Mouse (Mus musculus) liver, adult 2 months (tissue): ENCODE results near the gene Mier1. TPM values are rescaled to one million over a fixed set of nuclear protein-coding genes. Genes with fewer than 3 reads are reported as not detected.

ENCODE experiments used
- DNase-seq: peaks from one replicate; pipeline ENCODE4 v3.0.0-alpha.2; 2011; ENCODE audit warnings: low read depth, low spot score; ENCODE audit errors: extremely low read depth
- H3K27ac ChIP-seq: fragments of 200-500 bp; replicated peaks from 2 replicates; pipeline ENCODE4 v1.5.1; 2012; ENCODE audit warnings: low read depth, mild to moderate bottlenecking, control low read depth, inconsistent platforms, low read length; ENCODE audit not compliant: insufficient read depth
- H3K27me3 ChIP-seq: fragments of 200-500 bp; 2 replicates; pipeline ENCODE4 v1.6.1; 2012; ENCODE audit warnings: mild to moderate bottlenecking, moderate library complexity, low read length, inconsistent platforms; ENCODE audit not compliant: control insufficient read depth, insufficient read depth
- H3K36me3 ChIP-seq: fragments of 200-500 bp; 2 replicates; pipeline ENCODE4 v1.6.1; 2012; ENCODE audit warnings: low read length, inconsistent platforms; ENCODE audit not compliant: control insufficient read depth, insufficient read depth
- H3K4me1 ChIP-seq: fragments of 200-500 bp; 2 replicates; pipeline ENCODE4 v1.6.1; 2011; ENCODE audit warnings: low read length; ENCODE audit not compliant: control insufficient read depth, insufficient read depth
- H3K4me3 ChIP-seq: fragments of 200-500 bp; 2 replicates; pipeline ENCODE4 v1.5.1; 2011; ENCODE audit warnings: low read depth, mild to moderate bottlenecking, control low read depth, low read length, moderate library complexity; ENCODE audit not compliant: insufficient read depth
- H3K79me2 ChIP-seq: fragments of 200-500 bp; 2 replicates; pipeline ENCODE4 v1.6.1; 2012; ENCODE audit warnings: inconsistent platforms, mild to moderate bottlenecking, low read length, moderate library complexity; ENCODE audit not compliant: control insufficient read depth, insufficient read depth
- H3K9ac ChIP-seq: fragments of 200-500 bp; 2 replicates; pipeline ENCODE4 v1.6.1; 2012; ENCODE audit warnings: low read depth, mild to moderate bottlenecking, control low read depth, inconsistent platforms, low read length
- CTCF ChIP-seq: fragments of 200-500 bp; IDR thresholded peaks from 2 replicates; pipeline ENCODE4 v1.5.1; 2011; ENCODE audit warnings: low read depth, low read length, control low read depth
- POLR2A ChIP-seq: fragments of 200-500 bp; IDR thresholded peaks from 2 replicates; pipeline ENCODE4 v1.6.1; 2011; ENCODE audit warnings: low read length, control low read depth; ENCODE audit not compliant: insufficient read depth; ENCODE audit errors: extremely low read depth
- WGBS: fragments of 180-500 bp; shearing (Covaris S2); methylation state at CpG from one replicate; pipeline ENCODE4 v1.1.7; 2018; 5-methylcytosine and 5-hydroxymethylcytosine counted together
- polyA plus RNA-seq: library from polyadenylated mRNA; depleted of rRNA; stranded (reverse); fragments of >200 nt; gene quantifications from 2 replicates; pipeline ENCODE4 v1.2.3, GENCODE M21; 2012
- total RNA-seq: library from RNA; depleted of rRNA; stranded (reverse); fragments of >200 nt; gene quantifications from 2 replicates; pipeline ENCODE4 v1.2.3, GENCODE M21; 2014

Mier1 gene
- total and polyA plus RNA-seq, 2 experiments = 7.3 to 25.4 TPM

DNA sequence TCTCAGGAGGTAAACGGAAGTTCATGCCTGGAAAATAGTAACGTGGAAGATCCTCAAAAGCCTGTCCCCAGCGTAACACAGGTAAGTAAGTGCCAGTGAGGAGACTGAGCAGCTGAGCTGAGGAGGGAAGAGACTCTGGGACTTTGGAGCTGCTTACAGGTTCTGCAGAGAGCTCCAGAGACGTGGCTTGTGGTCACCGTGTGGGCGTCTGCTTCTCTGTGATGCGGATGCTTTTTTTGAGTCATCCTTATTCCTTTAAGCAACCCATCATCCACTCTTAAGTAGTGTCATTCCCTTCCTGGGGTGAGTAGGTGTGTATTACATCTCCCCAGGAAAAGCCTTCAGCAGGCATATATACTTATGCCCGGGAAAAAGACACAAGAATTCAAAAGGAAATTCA is 18.3 kb upstream of the Mier1 start:
- TF ChIP-seq POLR2A (no peak), CTCF (no peak)
- no peaks in the 10 kb centered on the region for H3K4me1 ChIP-seq
- 85% methylated on average over 8 of the region's 8 CpGs for WGBS

GRCm38 (mm10) chr4:103098532-103098931 is 15.7 kb upstream of the Mier1 start:
- H3K9ac ChIP-seq = no peak overlapping the region
- no peaks in the 10 kb centered on the region for H3K79me2 ChIP-seq
- no peaks in the 10 kb centered on the region for H3K36me3 ChIP-seq
- WGBS = 94% methylated on average over 5 of the region's 5 CpGs
- no peak for DNase-seq
- no peak for TF ChIP-seq CTCF
- TF ChIP-seq POLR2A = no peak
- H3K27me3 ChIP-seq = no peaks in the 10 kb centered on the region
- no peak overlapping the region for H3K27ac ChIP-seq
- no peaks in the 10 kb centered on the region for H3K4me1 ChIP-seq
- H3K4me3 ChIP-seq = no peak overlapping the region

More for the DNA sequence above, 18.3 kb upstream of the Mier1 start:
- Histone ChIP-seq H3K4me3 (no peak overlapping the region), H3K9ac (no peak overlapping the region), H3K79me2 (no peaks in the 10 kb centered on the region), H3K27me3 (no peaks in the 10 kb centered on the region), H3K36me3 (no peaks in the 10 kb centered on the region), H3K27ac (no peak overlapping the region)
- no peak for DNase-seq

DNA sequence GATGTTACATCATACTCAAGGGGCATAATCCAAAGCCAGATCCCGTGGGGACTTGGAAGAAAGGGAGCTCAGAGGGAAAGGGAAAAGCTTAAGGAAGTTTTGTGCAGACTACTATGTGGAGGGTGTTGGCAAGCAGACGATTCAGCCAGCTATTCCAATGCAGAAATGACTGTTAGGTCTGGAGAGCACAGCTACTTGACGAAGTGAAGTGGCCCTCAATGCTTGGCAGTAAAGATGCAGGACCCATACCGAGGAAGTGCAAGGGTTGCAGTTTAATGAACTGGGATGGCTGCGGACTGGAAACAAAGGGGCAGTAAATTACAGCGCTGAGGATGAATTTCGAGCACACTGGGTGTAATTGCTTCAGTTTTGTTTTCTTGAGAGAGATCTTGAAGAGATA is 1.5 kb upstream of the Mier1 start:
- Histone ChIP-seq H3K79me2 (peaks cover 4% of the 10 kb centered on the region; the same call in 1 of the 2 replicates), H3K9ac (no peak overlapping the region), H3K4me3 (no peak overlapping the region), H3K36me3 (no peaks in the 10 kb centered on the region), H3K27ac (no peak overlapping the region), H3K4me1 (peaks cover 8% of the 10 kb centered on the region), H3K27me3 (no peaks in the 10 kb centered on the region)
- WGBS = 83% methylated on average over 7 of the region's 7 CpGs
- TF ChIP-seq POLR2A (no peak), CTCF (no peak)
- no peak for DNase-seq

GRCm38 (mm10) chr4:103113402-103113801 is 788 bp upstream of the Mier1 start:
- peaks cover 8% of the 10 kb centered on the region for H3K4me1 ChIP-seq
- no peaks in the 10 kb centered on the region for H3K27me3 ChIP-seq
- H3K27ac ChIP-seq = no peak overlapping the region
- H3K79me2 ChIP-seq = peaks cover 4% of the 10 kb centered on the region; the same call in 1 of the 2 replicates
- no peak for DNase-seq
- H3K4me3 ChIP-seq = peak overlapping the region; percentile 94
- WGBS = 18% methylated on average over 11 of the region's 11 CpGs
- TF ChIP-seq POLR2A = no peak
- no peak for TF ChIP-seq CTCF
- H3K9ac ChIP-seq = no peak overlapping the region; the same call in 1 of the 2 replicates
- H3K36me3 ChIP-seq = no peaks in the 10 kb centered on the region

DNA sequence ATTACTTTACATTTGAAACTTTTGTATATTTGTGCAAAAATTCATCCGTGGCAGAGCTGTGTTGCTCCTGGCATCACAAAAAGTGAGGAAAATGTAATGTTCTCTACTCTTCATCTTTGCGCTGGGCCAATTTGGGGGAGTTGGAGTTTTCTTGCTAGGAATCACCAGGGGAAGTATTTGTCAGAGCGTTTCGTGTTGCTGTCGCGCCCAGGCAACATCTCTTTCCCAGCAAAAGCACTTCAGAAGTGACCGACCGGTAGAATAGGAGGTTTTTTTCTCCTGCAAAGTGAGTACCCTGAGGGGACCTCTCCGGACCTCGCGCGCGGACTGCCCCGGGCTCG is 4.7 kb downstream of the Mier1 start:
- Histone ChIP-seq H3K4me3 (peak overlapping the region; percentile 89), H3K79me2 (peaks cover 9% of the 10 kb centered on the region), H3K36me3 (no peaks in the 10 kb centered on the region), H3K9ac (peak overlapping the region; percentile 94), H3K27me3 (no peaks in the 10 kb centered on the region), H3K27ac (peak overlapping the region; percentile 60), H3K4me1 (peaks cover 18% of the 10 kb centered on the region)
- WGBS = 3% methylated on average over 15 of the region's 15 CpGs
- no peak for DNase-seq
- TF ChIP-seq CTCF (no peak), POLR2A (no peak)

DNA sequence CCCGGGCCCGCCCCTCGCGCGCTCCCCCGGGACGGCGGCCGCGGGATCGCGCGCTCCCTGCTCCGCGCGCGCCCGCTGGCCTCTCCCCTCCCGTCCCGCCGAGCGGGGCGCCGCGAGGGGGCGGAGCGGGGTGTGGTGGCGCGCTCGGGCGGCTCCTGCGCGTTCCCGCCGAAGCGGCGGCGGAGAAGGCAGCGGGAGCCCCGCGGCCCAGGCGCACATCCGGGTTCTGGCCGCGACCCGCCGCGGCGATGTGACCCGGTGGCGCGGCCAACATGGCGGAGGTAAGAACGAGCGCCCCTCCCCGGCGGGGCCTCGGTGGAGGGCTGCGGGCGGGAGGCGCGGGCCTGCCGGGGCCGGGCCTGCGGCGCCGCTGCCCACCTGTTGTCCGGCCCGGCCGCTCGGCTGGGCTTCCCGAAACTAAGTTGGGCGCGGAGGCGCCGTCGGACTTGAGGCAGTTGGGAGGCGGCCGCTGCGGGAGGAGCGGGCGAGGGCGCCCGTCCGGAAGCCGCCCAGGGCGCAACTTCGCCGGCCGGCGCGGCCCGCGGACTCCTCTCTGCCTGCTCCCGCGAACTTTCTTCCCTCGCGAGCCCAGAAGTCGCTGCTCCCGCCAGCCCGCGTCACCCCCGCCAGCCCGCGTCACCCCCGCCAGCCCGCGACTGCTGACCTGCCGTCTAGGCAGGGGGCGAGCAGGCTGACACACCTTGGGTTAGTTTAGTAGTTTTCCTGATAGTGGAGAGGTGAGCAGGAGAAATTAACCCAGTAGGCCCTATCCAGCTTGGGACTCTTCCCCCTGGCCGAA is 5.2 kb downstream of the Mier1 start:
- 1% methylated on average over 101 of the region's 111 CpGs for WGBS
- Histone ChIP-seq H3K4me3 (peak overlapping the region; percentile 89), H3K79me2 (peaks cover 9% of the 10 kb centered on the region), H3K36me3 (no peaks in the 10 kb centered on the region), H3K4me1 (peaks cover 18% of the 10 kb centered on the region), H3K27me3 (no peaks in the 10 kb centered on the region), H3K27ac (peak overlapping the region; percentile 95), H3K9ac (peak overlapping the region; percentile 94)
- peak; percentile 42 for DNase-seq
- TF ChIP-seq CTCF (no peak), POLR2A (peak; percentile 49; the same call in 1 of the 2 replicates)
